Mouse (Mus musculus): ENCODE results near the gene Polr1c. TPM values are rescaled to one million over a fixed set of nuclear protein-coding genes. Genes with fewer than 3 reads are reported as not detected.
A peak's percentile ranks its signal among the peaks of the same experiment; 100 is the strongest.

Gene Polr1c
- total and polyA plus RNA-seq, 2 experiments from 2014 or later, result 51.1 to 57.6 TPM

DNA sequence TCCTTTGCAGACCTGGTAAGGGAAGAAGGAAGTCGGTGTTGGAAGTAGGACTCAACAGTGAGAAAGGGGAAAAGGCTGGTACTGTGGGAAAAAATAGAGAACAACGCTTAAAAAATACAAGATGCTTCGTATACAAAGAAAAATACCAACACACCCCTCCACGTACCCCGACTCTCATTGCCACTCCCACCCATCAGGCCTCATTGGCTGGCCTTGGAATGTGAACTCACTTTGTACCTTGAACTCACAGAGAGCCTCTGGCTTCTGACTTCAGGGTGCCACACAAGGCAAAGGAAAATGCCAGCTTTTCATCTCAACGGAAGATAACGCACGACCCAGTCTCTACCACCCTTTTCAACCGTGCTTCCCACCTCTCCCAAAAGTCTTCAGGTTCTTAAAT, 35.3 kb upstream of the Polr1c start:
- Histone ChIP-seq H3K27me3 (ENCODE audit: insufficient read depth, low read length) (no peaks in the 10 kb centered on the region), H3K4me1 (ENCODE audit: insufficient read depth) (peaks cover 6% of the 10 kb centered on the region), H3K4me3 (ENCODE audit: low read depth, low read length) (peak overlapping the region; percentile 61), H3K4me2 (ENCODE audit: low read depth) (peak overlapping the region; percentile 94), H3K9me3 (ENCODE audit: low read length) (no peaks in the 10 kb centered on the region), H3K36me3 (ENCODE audit: insufficient read depth) (peaks cover 4% of the 10 kb centered on the region; the same call in 1 of the 2 replicates), H3K9ac (peak overlapping the region; percentile 58; the same call in 1 of the 2 replicates), H3K27ac (ENCODE audit: low read depth, low read length) (no peak overlapping the region)
- DNase-seq (no peak), ATAC-seq (peak; percentile 25)
- 26% methylated on average over 9 of the region's 9 CpGs for WGBS
- TF ChIP-seq CTCF (IDR thresholded peaks at IDR 0.05; ENCODE audit: low read depth), result no peak

- Histone ChIP-seq H3K27ac (ENCODE audit: low read depth, low read length) (peak within 1 kb of the TSS; percentile 59), H3K27me3 (ENCODE audit: insufficient read depth, low read length) (no peaks in the 10 kb centered on the region), H3K9me3 (ENCODE audit: low read length) (no peaks in the 10 kb centered on the region), H3K36me3 (ENCODE audit: insufficient read depth) (peaks cover 4% of the 10 kb centered on the region; the same call in 1 of the 2 replicates), H3K4me2 (ENCODE audit: low read depth) (peak within 1 kb of the TSS; percentile 94), H3K4me3 (ENCODE audit: low read depth, low read length) (peak within 1 kb of the TSS; percentile 61), H3K9ac (peak within 1 kb of the TSS; percentile 58), H3K4me1 (ENCODE audit: insufficient read depth) (peaks cover 6% of the 10 kb centered on the region)
- peak; percentile 100 for ATAC-seq
- 2% methylated on average over 37 of the region's 37 CpGs for WGBS
- no peak for TF ChIP-seq CTCF (IDR thresholded peaks at IDR 0.05; ENCODE audit: low read depth)
- DNase-seq, result peak; percentile 92
Measured at GRCm38 (mm10) chr17:46282483-46283123, 34.7 kb upstream of the Polr1c start, which contains the start of gene Tjap1. Gene Tjap1 (minus strand): TSS chr17:46283026.

GRCm38 (mm10) chr17:46278011-46278765, 30.3 kb upstream of the Polr1c start:
- no peak overlapping the region for H3K9ac ChIP-seq
- H3K27me3 ChIP-seq (ENCODE audit: insufficient read depth, low read length), result no peaks in the 10 kb centered on the region
- no peak overlapping the region for H3K4me3 ChIP-seq (ENCODE audit: low read depth, low read length)
- no peak for ATAC-seq
- WGBS, result 90% methylated on average over 12 of the region's 12 CpGs
- peaks cover 6% of the 10 kb centered on the region for H3K4me1 ChIP-seq (ENCODE audit: insufficient read depth)
- TF ChIP-seq CTCF (IDR thresholded peaks at IDR 0.05; ENCODE audit: low read depth), result no peak
- peaks cover 4% of the 10 kb centered on the region; the same call in 1 of the 2 replicates for H3K36me3 ChIP-seq (ENCODE audit: insufficient read depth)
- no peak overlapping the region for H3K27ac ChIP-seq (ENCODE audit: low read depth, low read length)
- H3K9me3 ChIP-seq (ENCODE audit: low read length), result no peaks in the 10 kb centered on the region
- no peak for DNase-seq
- no peak overlapping the region for H3K4me2 ChIP-seq (ENCODE audit: low read depth)

DNA sequence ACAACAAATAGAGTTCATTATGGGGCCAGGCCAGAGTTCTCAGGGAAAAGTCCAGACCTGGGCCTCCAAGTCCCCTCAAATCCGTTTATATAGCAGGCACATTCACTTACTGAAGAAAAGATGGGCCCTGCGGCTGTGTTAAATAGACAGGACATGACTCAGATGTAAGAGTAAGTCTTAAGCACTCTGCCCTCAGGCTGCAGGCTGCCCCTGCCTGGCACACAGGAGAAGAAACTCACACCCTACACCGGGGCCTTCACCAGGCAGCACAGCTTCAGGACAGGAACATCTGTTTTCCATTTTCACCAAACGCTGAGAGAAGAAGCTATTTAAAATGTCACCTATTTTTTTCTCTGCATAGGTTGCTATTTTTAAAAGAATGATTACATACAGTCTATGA, 29.7 kb upstream of the Polr1c start:
- no peak for DNase-seq
- no peak for ATAC-seq
- Histone ChIP-seq H3K4me2 (ENCODE audit: low read depth) (no peak overlapping the region), H3K36me3 (ENCODE audit: insufficient read depth) (peaks cover 4% of the 10 kb centered on the region; the same call in 1 of the 2 replicates), H3K4me1 (ENCODE audit: insufficient read depth) (peaks cover 6% of the 10 kb centered on the region), H3K27me3 (ENCODE audit: insufficient read depth, low read length) (no peaks in the 10 kb centered on the region), H3K9ac (no peak overlapping the region), H3K27ac (ENCODE audit: low read depth, low read length) (no peak overlapping the region), H3K9me3 (ENCODE audit: low read length) (no peaks in the 10 kb centered on the region), H3K4me3 (ENCODE audit: low read depth, low read length) (no peak overlapping the region)
- 85% methylated on average over 4 of the region's 4 CpGs for WGBS
- TF ChIP-seq CTCF (IDR thresholded peaks at IDR 0.05; ENCODE audit: low read depth), result no peak

DNA sequence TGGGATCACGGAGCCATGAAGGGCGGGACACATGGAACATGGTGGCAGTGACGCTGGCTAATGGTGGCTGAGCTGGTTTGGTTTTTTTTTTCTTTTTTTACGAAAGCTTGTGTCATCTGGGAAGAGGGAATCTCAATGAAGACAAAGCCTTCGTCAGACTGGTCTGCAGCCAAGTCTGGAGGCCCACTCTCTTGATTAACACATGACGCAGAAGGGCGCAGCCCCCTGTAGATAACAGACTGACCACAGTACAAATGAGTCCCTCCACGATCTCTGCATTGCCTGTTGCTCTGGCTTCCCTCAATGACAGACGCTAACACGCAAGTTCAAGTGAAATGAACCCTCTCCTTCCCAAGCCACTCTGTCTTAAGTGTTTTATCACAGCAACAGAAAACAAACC, 27.7 kb upstream of the Polr1c start:
- no peak overlapping the region for H3K27ac ChIP-seq (ENCODE audit: low read depth, low read length)
- no peak overlapping the region for H3K4me3 ChIP-seq (ENCODE audit: low read depth, low read length)
- 93% methylated on average over 10 of the region's 10 CpGs for WGBS
- no peak for TF ChIP-seq CTCF (IDR thresholded peaks at IDR 0.05; ENCODE audit: low read depth)
- no peak overlapping the region for H3K9ac ChIP-seq
- peaks cover 12% of the 10 kb centered on the region; the same call in 1 of the 2 replicates for H3K36me3 ChIP-seq (ENCODE audit: insufficient read depth)
- no peaks in the 10 kb centered on the region for H3K9me3 ChIP-seq (ENCODE audit: low read length)
- DNase-seq (no peak), ATAC-seq (no peak)
- no peak overlapping the region for H3K4me2 ChIP-seq (ENCODE audit: low read depth)
- no peaks in the 10 kb centered on the region for H3K27me3 ChIP-seq (ENCODE audit: insufficient read depth, low read length)
- H3K4me1 ChIP-seq (ENCODE audit: insufficient read depth), result no peaks in the 10 kb centered on the region

DNA sequence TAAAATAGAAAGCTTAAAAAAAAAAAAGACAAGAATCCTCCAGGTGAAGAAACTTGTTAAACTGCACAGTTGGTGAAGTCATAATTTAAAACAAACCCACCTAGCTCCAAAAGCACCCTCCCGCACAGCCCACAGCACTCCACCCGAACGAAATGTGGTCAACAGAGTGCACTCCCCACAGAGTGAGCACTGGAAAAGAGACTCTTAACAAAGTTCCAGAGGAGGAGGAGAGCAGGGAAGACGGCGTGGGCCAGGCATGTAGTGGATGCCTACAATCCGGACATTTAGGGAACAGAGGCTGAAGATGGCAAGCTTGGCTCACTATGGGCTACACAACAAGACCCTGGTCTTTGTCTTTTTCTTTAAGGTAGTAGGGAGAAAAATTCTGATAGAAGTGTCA, 27.2 kb upstream of the Polr1c start:
- WGBS, result 85% methylated on average over 6 of the region's 6 CpGs
- no peak overlapping the region for H3K27ac ChIP-seq (ENCODE audit: low read depth, low read length)
- H3K4me1 ChIP-seq (ENCODE audit: insufficient read depth), result no peaks in the 10 kb centered on the region
- H3K9ac ChIP-seq, result no peak overlapping the region
- no peak for DNase-seq
- H3K27me3 ChIP-seq (ENCODE audit: insufficient read depth, low read length), result no peaks in the 10 kb centered on the region
- H3K4me2 ChIP-seq (ENCODE audit: low read depth), result no peak overlapping the region
- H3K36me3 ChIP-seq (ENCODE audit: insufficient read depth), result peaks cover 12% of the 10 kb centered on the region; the same call in 1 of the 2 replicates
- H3K9me3 ChIP-seq (ENCODE audit: low read length), result no peaks in the 10 kb centered on the region
- no peak for ATAC-seq
- H3K4me3 ChIP-seq (ENCODE audit: low read depth, low read length), result no peak overlapping the region
- no peak for TF ChIP-seq CTCF (IDR thresholded peaks at IDR 0.05; ENCODE audit: low read depth)

DNA sequence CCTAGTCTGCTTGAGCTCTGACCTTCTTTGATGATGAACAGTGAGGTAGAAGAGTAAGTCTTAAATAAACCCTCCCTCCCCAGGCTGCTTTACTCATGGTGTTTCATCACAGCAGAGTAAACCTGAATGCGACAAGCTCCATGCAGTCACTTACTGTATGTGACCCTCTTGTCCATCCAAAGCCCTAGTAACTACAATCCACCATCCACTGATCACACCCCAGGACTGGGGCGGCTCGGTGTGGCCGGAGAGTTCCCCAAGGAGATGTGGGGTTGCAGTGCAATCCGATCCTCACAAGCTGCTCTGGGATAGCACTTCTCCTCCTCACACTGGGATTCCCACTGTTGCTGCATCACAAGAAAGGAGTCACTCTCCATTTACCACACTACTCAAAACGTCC, 26.6 kb upstream of the Polr1c start:
- H3K9me3 ChIP-seq (ENCODE audit: low read length), result no peaks in the 10 kb centered on the region
- H3K36me3 ChIP-seq (ENCODE audit: insufficient read depth), result peaks cover 12% of the 10 kb centered on the region; the same call in 1 of the 2 replicates
- DNase-seq (no peak), ATAC-seq (no peak)
- TF ChIP-seq CTCF (IDR thresholded peaks at IDR 0.05; ENCODE audit: low read depth), result no peak
- no peak overlapping the region for H3K4me3 ChIP-seq (ENCODE audit: low read depth, low read length)
- H3K4me1 ChIP-seq (ENCODE audit: insufficient read depth), result no peaks in the 10 kb centered on the region
- no peak overlapping the region for H3K9ac ChIP-seq
- H3K27me3 ChIP-seq (ENCODE audit: insufficient read depth, low read length), result no peaks in the 10 kb centered on the region
- H3K27ac ChIP-seq (ENCODE audit: low read depth, low read length), result no peak overlapping the region
- H3K4me2 ChIP-seq (ENCODE audit: low read depth), result no peak overlapping the region
- 75% methylated on average over 6 of the region's 6 CpGs for WGBS
